Mouse (Mus musculus) liver, embryonic 14.5 days (tissue): ENCODE results near the gene Timp4.

Source experiments
- CTCF ChIP-seq: IDR thresholded peaks from 2 replicates; pipeline ENCODE4 v1.5.1; 2016; ENCODE audit warnings: antibody characterized with exemption, low read depth, control low read depth
- EP300 ChIP-seq: IDR thresholded peaks from 2 replicates; pipeline ENCODE4 v1.6.1; 2016; ENCODE audit warnings: antibody characterized with exemption, low read depth

DNA sequence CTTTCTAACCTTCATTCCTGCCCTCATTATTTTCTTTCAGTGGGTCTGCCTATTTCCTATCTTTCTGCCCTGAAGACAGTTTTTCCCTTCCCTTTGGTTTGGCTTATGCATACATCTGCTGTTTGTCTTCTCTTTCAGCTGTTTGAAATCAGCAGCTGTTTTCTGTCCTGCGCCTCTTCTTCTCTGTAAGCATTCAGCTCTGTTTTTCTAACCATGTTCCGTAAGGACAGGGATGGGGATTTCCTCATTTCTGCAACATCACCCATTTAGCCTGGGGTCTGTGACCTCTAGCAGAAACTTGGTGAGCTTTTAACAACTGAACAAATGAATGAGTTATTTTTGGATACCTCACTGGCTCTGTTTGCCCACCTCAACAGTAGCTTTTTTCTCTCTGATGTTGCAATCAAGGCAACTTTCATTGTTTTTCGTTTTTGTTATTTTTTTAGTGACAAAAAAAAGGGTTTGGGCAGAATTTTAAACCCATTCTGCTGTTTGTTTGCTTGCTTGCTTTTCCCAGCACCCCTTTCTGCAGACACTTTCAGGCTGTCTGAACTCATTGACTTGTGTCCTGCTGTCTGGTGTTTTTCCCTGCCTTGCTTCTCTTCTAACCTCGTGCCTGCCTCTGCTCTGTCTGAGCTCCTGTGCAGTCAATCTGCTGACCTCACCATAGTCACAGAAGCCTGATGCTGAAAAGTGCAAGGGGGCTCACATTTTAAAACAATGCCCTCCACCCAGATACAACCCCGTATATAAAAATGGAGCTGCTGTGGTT is 39.7 kb downstream of the Timp4 start:
- no peak for TF ChIP-seq CTCF
- no peak for TF ChIP-seq EP300
